Comparison of ENCODE assay signal across 13 mouse cellular contexts in genomic region chr14:40953381-40953780, GRCm38 (mm10). TPM values are rescaled to one million over a fixed set of nuclear protein-coding genes. Genes with fewer than 3 reads are reported as not detected.
DNase-seq lines count a peak whose midpoint lies in the region; ATAC-seq and TF ChIP-seq lines count a peak whose summit lies in the region.
"Had no signal": no experiment of that assay in that cellular context is flagged by ENCODE, and none has a peak within 500 bp of the region (broad histone marks: within the 10 kb centered on the region; RNA-seq: fewer than 3 reads in every experiment).

No protein-coding gene starts in this region.

- no peak for TF ChIP-seq CTCF in cortical plate, adult 2 months (IDR thresholded peaks at IDR 0.05; ENCODE audit: extremely low read depth, insufficient read depth, low read length)
- no peak for TF ChIP-seq CTCF in gastrocnemius, adult 2 months (IDR thresholded peaks at IDR 0.05)

- H3K27me3 ChIP-seq in kidney, embryonic 16.5 days (ENCODE audit: insufficient read depth, low read length), result no peaks in the 10 kb centered on the region
- no peaks in the 10 kb centered on the region for H3K27me3 ChIP-seq in neural tube, embryonic 11.5 days (ENCODE audit: control insufficient read depth, insufficient read depth, low read length)
- H3K27me3 ChIP-seq in neural tube, embryonic 15.5 days (replicated peaks), result no peaks in the 10 kb centered on the region
- H3K27me3 ChIP-seq in limb, embryonic 10.5 days (ENCODE audit: low read depth, poor library complexity, severe bottlenecking), result no peaks in the 10 kb centered on the region

- 61% methylated on average over 5 of the region's 5 CpGs for WGBS in kidney, embryonic 16.5 days
- WGBS in neural tube, embryonic 11.5 days, result 58% methylated on average over 5 of the region's 5 CpGs
- 70% methylated on average over 5 of the region's 5 CpGs for WGBS in neural tube, embryonic 15.5 days
- 47% methylated on average over 5 of the region's 5 CpGs for WGBS in limb, embryonic 10.5 days

- no peak overlapping the region for H3K4me2 ChIP-seq in kidney, embryonic 16.5 days (replicated peaks; ENCODE audit: low read depth, low read length)
- no peak overlapping the region for H3K4me2 ChIP-seq in neural tube, embryonic 11.5 days (ENCODE audit: low read depth)
- H3K4me2 ChIP-seq in neural tube, embryonic 15.5 days, result no peak overlapping the region

- peaks cover 89% of the 10 kb centered on the region for H3K4me1 ChIP-seq in kidney, embryonic 16.5 days (ENCODE audit: insufficient read depth, low read length)
- H3K4me1 ChIP-seq in neural tube, embryonic 11.5 days (ENCODE audit: control insufficient read depth, insufficient read depth, low read length), result peaks cover 67% of the 10 kb centered on the region
- peaks cover 70% of the 10 kb centered on the region for H3K4me1 ChIP-seq in neural tube, embryonic 15.5 days
- H3K4me1 ChIP-seq in cortical plate, adult 2 months (ENCODE audit: control insufficient read depth, insufficient read depth, low read length), result peaks cover 31% of the 10 kb centered on the region
- peaks cover 91% of the 10 kb centered on the region for H3K4me1 ChIP-seq in limb, embryonic 10.5 days

- no peaks in the 10 kb centered on the region for H3K9me3 ChIP-seq in kidney, embryonic 16.5 days (ENCODE audit: low read length)
- H3K9me3 ChIP-seq in neural tube, embryonic 11.5 days (ENCODE audit: control insufficient read depth, low read length), result no peaks in the 10 kb centered on the region
- H3K9me3 ChIP-seq in neural tube, embryonic 15.5 days (replicated peaks), result no peaks in the 10 kb centered on the region
- no peaks in the 10 kb centered on the region for H3K9me3 ChIP-seq in limb, embryonic 10.5 days (replicated peaks)

- intact Hi-C loops in gastrocnemius, adult 2 months (cut with DNase I), result no loop called here

- 0 out of 2 replicates have a peak overlapping the region, but pooled peaks have one; percentile 9 for H3K9ac ChIP-seq in kidney, embryonic 16.5 days (replicated peaks; ENCODE audit: low read length)
- no peak overlapping the region for H3K9ac ChIP-seq in neural tube, embryonic 11.5 days (ENCODE audit: low read length)
- no peak overlapping the region for H3K9ac ChIP-seq in neural tube, embryonic 15.5 days (replicated peaks)

- H3K4me3 ChIP-seq in kidney, embryonic 16.5 days (ENCODE audit: low read length), result no peak overlapping the region
- H3K4me3 ChIP-seq in neural tube, embryonic 11.5 days (ENCODE audit: low read depth, low read length), result no peak overlapping the region
- no peak overlapping the region for H3K4me3 ChIP-seq in neural tube, embryonic 15.5 days (replicated peaks)
- H3K4me3 ChIP-seq in cortical plate, adult 2 months (ENCODE audit: insufficient read depth, low read length), result no peak overlapping the region
- H3K4me3 ChIP-seq in limb, embryonic 10.5 days, result no peak overlapping the region
- no peak overlapping the region for H3K4me3 ChIP-seq in gastrocnemius, adult 2 months

- no peak for DNase-seq in kidney, adult 18-20 months
- DNase-seq in neural tube, embryonic 11.5 days (ENCODE audit: low spot score), result peak; percentile 8
- no peak for DNase-seq in limb, embryonic 10.5 days (ENCODE audit: low spot score)
- DNase-seq in c-Kit-positive CD71-positive TER-119-positive erythroid progenitor cells, embryonic 14.5 days (ENCODE audit: low spot score), result no peak
- no peak for DNase-seq in gastrocnemius, adult 2 months
- DNase-seq: adrenal gland, postnatal 10 days; cerebellum, adult 9-10 months; kidney, adult 2 months; right cerebral cortex, postnatal 14 days had no signal

- no peaks in the 10 kb centered on the region; the same call in 1 of the 2 replicates for H3K36me3 ChIP-seq in kidney, embryonic 16.5 days (ENCODE audit: insufficient read depth, low read length)
- no peaks in the 10 kb centered on the region for H3K36me3 ChIP-seq in neural tube, embryonic 11.5 days (ENCODE audit: control insufficient read depth, insufficient read depth, low read length)
- no peaks in the 10 kb centered on the region for H3K36me3 ChIP-seq in neural tube, embryonic 15.5 days
- 0 out of 2 replicates have a peak, but pooled peaks cover 12% of the 10 kb centered on the region for H3K36me3 ChIP-seq in limb, embryonic 10.5 days

- no peak for TF ChIP-seq POLR2A in cortical plate, adult 2 months (IDR thresholded peaks at IDR 0.05; ENCODE audit: extremely low read depth, insufficient read depth, low read length)

- no peak for ATAC-seq in kidney, embryonic 16.5 days (ENCODE audit: low FRiP score, low TSS enrichment)
- ATAC-seq in neural tube, embryonic 11.5 days (ENCODE audit: insufficient read depth, low FRiP score, low TSS enrichment), result no peak
- ATAC-seq in neural tube, embryonic 15.5 days (ENCODE audit: low FRiP score), result no peak
- ATAC-seq: hindbrain, postnatal 0 days had no signal

- no peak overlapping the region for H3K27ac ChIP-seq in kidney, embryonic 16.5 days (ENCODE audit: low read length)
- H3K27ac ChIP-seq in neural tube, embryonic 11.5 days (ENCODE audit: low read depth, low read length), result no peak overlapping the region
- H3K27ac ChIP-seq in neural tube, embryonic 15.5 days (replicated peaks), result no peak overlapping the region
- H3K27ac ChIP-seq in cortical plate, adult 2 months (ENCODE audit: insufficient read depth, low read length), result peak overlapping the region; percentile 49
- peak overlapping the region; percentile 46; the same call in 1 of the 2 replicates for H3K27ac ChIP-seq in limb, embryonic 10.5 days
- H3K27ac ChIP-seq in gastrocnemius, adult 2 months, result no peak overlapping the region
- H3K27ac ChIP-seq: hindbrain, postnatal 0 days had no signal

RNA-seq across cellular contexts. Expression of gene Tspan14, which starts 13.2 kb away (rescaled TPM):
- 138 and 144 TPM in 2 replicates for polyA plus RNA-seq in kidney, embryonic 16.5 days (2015; fragmentation: Nextera tagmentation; extraction: Ambion mirVana)
- polyA plus RNA-seq in neural tube, embryonic 11.5 days (2014; fragmentation: Nextera tagmentation; extraction: Ambion mirVana), result 118 and 125 TPM in 2 replicates
- 45.5 and 53.0 TPM in 2 replicates for polyA plus RNA-seq in neural tube, embryonic 15.5 days (2015; fragmentation: Nextera tagmentation; extraction: Ambion mirVana)
- polyA plus RNA-seq in cortical plate, adult 2 months (2012; rRNA removed), result 60.9 and 61.0 TPM in 2 replicates
- polyA plus RNA-seq in limb, embryonic 10.5 days (2016; fragmentation: Nextera tagmentation; extraction: Ambion mirVana), result 75.3 and 77.6 TPM in 2 replicates
- total RNA-seq in gastrocnemius, adult 2 months (2021), result 10 to 100 TPM; 11.0 to 16.8 TPM

Comparison
In these comparisons a context has a peak if more than half of its experiments do, and no peak if none do; other contexts are left out.
1. H3K27ac ChIP-seq: peak in cortical plate, adult 2 months (single experiment) and limb, embryonic 10.5 days (single experiment); none in kidney, embryonic 16.5 days (single experiment), neural tube, embryonic 11.5 days (single experiment), neural tube, embryonic 15.5 days (single experiment) and gastrocnemius, adult 2 months (single experiment).